Mouse (Mus musculus) testis, adult 2 months (tissue): ENCODE measurements around the gene Scly.

ENCODE experiments used
- CTCF ChIP-seq: fragments of 200-500 bp; IDR thresholded peaks from 2 replicates; pipeline ENCODE4 v1.5.1; 2012; ENCODE audit warnings: low read depth, mild to moderate bottlenecking, inconsistent platforms, low read length, moderate library complexity; ENCODE audit not compliant: control insufficient read depth, insufficient read depth, insufficient replicate concordance
- POLR2A ChIP-seq: fragments of 200-500 bp; IDR thresholded peaks from 2 replicates; pipeline ENCODE4 v1.6.1; 2012; ENCODE audit warnings: low read depth, mild to moderate bottlenecking, inconsistent platforms, low read length, moderate library complexity; ENCODE audit not compliant: control insufficient read depth

- TF ChIP-seq POLR2A (no peak), CTCF (no peak)
Observed at GRCm38 (mm10) chr1:91277480-91277879, 20.7 kb upstream of the Scly start.
